Mouse (Mus musculus) heart, embryonic 15.5 days (tissue): ENCODE measurements around the gene St7. TPM values are rescaled to one million over a fixed set of nuclear protein-coding genes. Genes with fewer than 3 reads are reported as not detected.

ENCODE experiments used
- ATAC-seq: fragments of 200-750 bp; cut with Nextera tagmentation; replicated peaks from 2 replicates; pipeline ENCODE4 v1.8.0; 2017; ENCODE audit warnings: low read depth, moderate TSS enrichment; ENCODE audit not compliant: insufficient number of reproducible peaks, insufficient read depth, low FRiP score
- H3K27ac ChIP-seq: fragments of 300-500 bp; sonication (generic); 2 replicates; pipeline ENCODE4 v1.5.1; 2015; ENCODE audit warnings: mild to moderate bottlenecking, inconsistent platforms
- H3K27me3 ChIP-seq: fragments of 300-500 bp; sonication (generic); 2 replicates; pipeline ENCODE4 v1.6.1; 2015; ENCODE audit warnings: inconsistent platforms
- H3K36me3 ChIP-seq: fragments of 300-500 bp; sonication (generic); 2 replicates; pipeline ENCODE4 v1.6.1; 2015; ENCODE audit warnings: mild to moderate bottlenecking, inconsistent platforms
- H3K4me1 ChIP-seq: fragments of 300-500 bp; sonication (generic); replicated peaks from 2 replicates; pipeline ENCODE4 v1.6.1; 2015; ENCODE audit warnings: inconsistent platforms
- H3K4me2 ChIP-seq: fragments of 300-500 bp; sonication (generic); 2 replicates; pipeline ENCODE4 v1.6.1; 2015; ENCODE audit warnings: inconsistent platforms, mild to moderate bottlenecking, moderate library complexity
- H3K4me3 ChIP-seq: fragments of 300-500 bp; sonication (generic); 2 replicates; pipeline ENCODE4 v1.5.1; 2015; ENCODE audit warnings: mild to moderate bottlenecking, inconsistent platforms
- H3K9ac ChIP-seq: fragments of 300-500 bp; sonication (generic); 2 replicates; pipeline ENCODE4 v1.6.1; 2015; ENCODE audit warnings: mild to moderate bottlenecking, inconsistent platforms
- H3K9me3 ChIP-seq: fragments of 300-500 bp; sonication (generic); replicated peaks from 2 replicates; pipeline ENCODE4 v1.6.1; 2016; ENCODE audit warnings: inconsistent platforms
- WGBS: fragments of 180-500 bp; shearing (Covaris S2); methylation state at CpG from one replicate; pipeline ENCODE4 v1.1.7; 2015; ENCODE audit warnings: mixed read lengths; 5-methylcytosine and 5-hydroxymethylcytosine counted together
- polyA plus RNA-seq: library from polyadenylated mRNA; unstranded; fragments of >200 nt; fragmentation: Nextera tagmentation; extraction: Ambion mirVana; gene quantifications from 2 replicates; pipeline ENCODE4 v1.2.1, GENCODE M21; 2015

Gene St7
- polyA plus RNA-seq, 1 experiment from 2014 or later = 26.1 TPM

GRCm38 (mm10) chr6:17742209-17742608, 49.5 kb downstream of the St7 start:
- Histone ChIP-seq H3K9me3 (no peaks in the 10 kb centered on the region), H3K27ac (peak overlapping the region; percentile 44), H3K36me3 (no peaks in the 10 kb centered on the region), H3K9ac (no peak overlapping the region), H3K4me1 (peaks cover 28% of the 10 kb centered on the region), H3K4me3 (no peak overlapping the region), H3K27me3 (no peaks in the 10 kb centered on the region), H3K4me2 (no peak overlapping the region)
- ATAC-seq = no peak
- 75% methylated on average over 4 of the region's 4 CpGs for WGBS

GRCm38 (mm10) chr6:17743325-17743724, 50.6 kb downstream of the St7 start:
- no peaks in the 10 kb centered on the region for H3K27me3 ChIP-seq
- no peak overlapping the region for H3K4me3 ChIP-seq
- WGBS = 30% methylated on average over 4 of the region's 4 CpGs
- H3K9ac ChIP-seq = no peak overlapping the region
- peaks cover 20% of the 10 kb centered on the region for H3K4me1 ChIP-seq
- H3K9me3 ChIP-seq = no peaks in the 10 kb centered on the region
- ATAC-seq = no peak
- no peak overlapping the region for H3K4me2 ChIP-seq
- no peaks in the 10 kb centered on the region for H3K36me3 ChIP-seq
- H3K27ac ChIP-seq = peak overlapping the region; percentile 47

DNA sequence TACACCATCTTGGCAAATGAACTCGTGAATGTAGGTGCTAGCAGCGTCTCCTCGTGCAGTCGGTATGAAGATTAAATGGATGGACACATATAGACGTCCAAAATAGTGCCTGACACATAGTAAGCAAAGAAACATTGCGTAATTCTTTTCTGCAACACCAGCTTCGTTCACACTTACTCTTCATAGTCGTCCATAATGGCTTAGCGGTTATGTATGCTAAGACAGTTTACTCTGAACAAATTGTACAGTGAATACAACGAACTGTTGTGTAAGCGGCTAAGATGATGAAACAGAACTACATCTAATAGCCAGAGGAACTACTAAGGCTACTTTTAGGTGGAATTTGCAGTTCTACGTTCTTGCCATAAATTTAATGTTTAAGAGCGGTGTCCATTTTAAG, 55.0 kb downstream of the St7 start:
- H3K27me3 ChIP-seq = no peaks in the 10 kb centered on the region
- H3K9me3 ChIP-seq = no peaks in the 10 kb centered on the region
- no peak for ATAC-seq

GRCm38 (mm10) chr6:17748866-17749582, 56.3 kb downstream of the St7 start:
- 5% methylated on average over 18 of the region's 18 CpGs for WGBS
- Histone ChIP-seq H3K36me3 (no peaks in the 10 kb centered on the region), H3K27me3 (no peaks in the 10 kb centered on the region), H3K9me3 (no peaks in the 10 kb centered on the region), H3K9ac (peak overlapping the region; percentile 66), H3K4me1 (peaks cover 7% of the 10 kb centered on the region; the same call in 1 of the 2 replicates), H3K4me3 (peak overlapping the region; percentile 60), H3K4me2 (peak overlapping the region; percentile 72), H3K27ac (peak overlapping the region; percentile 90)
- ATAC-seq = peak; percentile 99

More for the DNA sequence above, 55.0 kb downstream of the St7 start:
- H3K36me3 ChIP-seq = no peaks in the 10 kb centered on the region
- H3K9ac ChIP-seq = no peak overlapping the region
- H3K4me3 ChIP-seq = no peak overlapping the region
- H3K27ac ChIP-seq = no peak overlapping the region
- H3K4me1 ChIP-seq = peaks cover 14% of the 10 kb centered on the region; the same call in 1 of the 2 replicates
- H3K4me2 ChIP-seq = no peak overlapping the region
- 85% methylated on average over 13 of the region's 13 CpGs for WGBS

DNA sequence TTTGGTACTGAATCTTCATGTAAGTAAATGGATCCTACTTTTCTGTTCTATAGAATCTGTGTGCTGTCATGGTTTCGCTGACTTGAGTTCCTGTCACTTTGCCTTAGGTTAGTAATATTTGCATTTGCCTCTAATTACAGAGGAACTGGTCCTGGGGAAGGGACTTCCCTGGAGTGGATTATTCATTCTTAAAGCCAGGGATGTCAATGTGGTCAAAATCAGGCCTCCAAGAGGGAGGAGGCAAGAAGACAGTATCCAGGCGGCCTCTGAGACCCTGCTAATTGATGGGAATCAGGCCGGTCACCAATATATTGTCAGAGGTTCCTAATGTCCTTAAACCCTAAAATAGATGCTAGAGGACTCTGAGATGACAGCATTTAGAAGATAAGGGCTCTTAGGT, 56.9 kb downstream of the St7 start:
- WGBS = 37% methylated on average over 3 of the region's 3 CpGs
- peak overlapping the region; percentile 66 for H3K9ac ChIP-seq
- H3K4me1 ChIP-seq = peaks cover 10% of the 10 kb centered on the region; the same call in 1 of the 2 replicates
- peak overlapping the region; percentile 90 for H3K27ac ChIP-seq
- H3K27me3 ChIP-seq = no peaks in the 10 kb centered on the region
- H3K4me3 ChIP-seq = peak overlapping the region; percentile 60
- H3K36me3 ChIP-seq = no peaks in the 10 kb centered on the region
- peak overlapping the region; percentile 72 for H3K4me2 ChIP-seq
- ATAC-seq = no peak
- H3K9me3 ChIP-seq = no peaks in the 10 kb centered on the region

DNA sequence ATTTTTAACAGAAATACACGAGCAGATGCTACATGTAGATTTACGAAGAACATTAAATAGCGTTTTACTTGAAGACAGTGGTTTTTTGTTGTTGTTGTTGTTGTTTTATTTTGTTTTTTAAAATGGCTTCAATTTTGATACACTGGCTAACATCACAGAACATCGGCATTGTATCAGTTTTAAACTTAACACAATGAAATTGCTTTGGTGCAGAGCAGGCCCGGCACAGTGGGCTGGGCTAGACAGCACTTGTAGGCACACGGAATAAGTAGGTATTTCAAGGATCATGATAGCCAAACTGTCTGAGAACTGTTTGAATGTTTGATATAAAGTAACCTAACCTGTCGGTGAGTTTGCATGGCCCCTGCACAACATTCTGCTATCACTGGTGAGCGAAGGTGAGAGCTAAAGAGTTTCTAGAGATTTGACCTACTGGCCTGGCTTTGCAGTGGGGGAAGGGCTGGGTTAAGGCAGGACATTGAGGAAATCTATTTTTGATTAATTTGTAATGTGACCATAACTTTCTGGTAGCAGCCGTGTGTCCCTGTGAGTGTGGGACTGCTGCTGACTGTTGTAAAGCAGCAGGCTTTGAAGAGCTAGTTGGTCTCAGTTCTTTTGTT, 57.4 kb downstream of the St7 start:
- H3K36me3 ChIP-seq = no peaks in the 10 kb centered on the region
- no peaks in the 10 kb centered on the region for H3K27me3 ChIP-seq
- no peaks in the 10 kb centered on the region for H3K9me3 ChIP-seq
- peaks cover 10% of the 10 kb centered on the region; the same call in 1 of the 2 replicates for H3K4me1 ChIP-seq
- peak overlapping the region; percentile 66; the same call in 1 of the 2 replicates for H3K9ac ChIP-seq
- no peak for ATAC-seq
- peak overlapping the region; percentile 49 for H3K27ac ChIP-seq
- 41% methylated on average over 9 of the region's 9 CpGs for whole genome bisulfite sequencing
- H3K4me2 ChIP-seq = peak overlapping the region; percentile 72
- H3K4me3 ChIP-seq = peak overlapping the region; percentile 60

- Histone ChIP-seq H3K4me3 (peak overlapping the region; percentile 60), H3K9me3 (no peaks in the 10 kb centered on the region), H3K4me1 (peaks cover 15% of the 10 kb centered on the region), H3K4me2 (peak overlapping the region; percentile 72), H3K9ac (no peak overlapping the region), H3K27ac (peak overlapping the region; percentile 49; the same call in 1 of the 2 replicates), H3K27me3 (no peaks in the 10 kb centered on the region), H3K36me3 (no peaks in the 10 kb centered on the region)
- WGBS = 45% methylated on average over 6 of the region's 6 CpGs
- no peak for ATAC-seq
These were observed 58.2 kb downstream of the St7 start for GRCm38 (mm10) chr6:17750957-17751356.

- 38% methylated on average over 6 of the region's 6 CpGs for WGBS
- Histone ChIP-seq H3K27ac (peak overlapping the region; percentile 76), H3K27me3 (no peaks in the 10 kb centered on the region), H3K9me3 (no peaks in the 10 kb centered on the region), H3K36me3 (no peaks in the 10 kb centered on the region), H3K4me3 (no peak overlapping the region), H3K4me2 (0 out of 2 replicates have a peak overlapping the region, but pooled peaks have one; percentile 9), H3K9ac (no peak overlapping the region), H3K4me1 (peaks cover 23% of the 10 kb centered on the region)
- ATAC-seq = no peak
These were observed 63.2 kb downstream of the St7 start for GRCm38 (mm10) chr6:17755902-17756301.

DNA sequence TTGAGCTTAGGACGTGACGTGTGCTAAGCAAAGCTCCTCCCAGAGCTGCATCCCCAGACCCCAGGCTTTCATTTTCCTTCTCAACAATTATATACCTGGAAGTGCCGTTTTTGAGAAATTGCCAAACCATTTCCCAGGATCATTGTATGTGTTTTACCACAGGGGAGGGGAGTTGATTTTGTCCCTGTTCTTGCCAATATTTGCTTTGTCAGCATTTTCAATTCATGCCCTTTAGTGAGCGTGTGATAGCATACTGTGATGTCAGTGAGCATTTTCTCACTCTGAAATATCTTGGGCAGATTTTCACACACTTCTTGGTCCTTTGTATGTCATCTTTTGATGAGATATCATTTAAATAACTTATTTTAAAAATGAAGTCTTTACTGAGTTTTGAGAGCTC, 65.8 kb downstream of the St7 start:
- no peaks in the 10 kb centered on the region for H3K27me3 ChIP-seq
- H3K36me3 ChIP-seq = no peaks in the 10 kb centered on the region
- no peaks in the 10 kb centered on the region for H3K9me3 ChIP-seq
- no peak overlapping the region for H3K4me2 ChIP-seq
- H3K9ac ChIP-seq = no peak overlapping the region
- no peak overlapping the region for H3K4me3 ChIP-seq
- H3K27ac ChIP-seq = no peak overlapping the region
- H3K4me1 ChIP-seq = peaks cover 34% of the 10 kb centered on the region
- no peak for ATAC-seq
- 75% methylated on average over 4 of the region's 4 CpGs for WGBS

GRCm38 (mm10) chr6:17763963-17764659, 71.4 kb downstream of the St7 start:
- H3K4me2 ChIP-seq = no peak overlapping the region
- H3K9me3 ChIP-seq = no peaks in the 10 kb centered on the region
- no peaks in the 10 kb centered on the region for H3K36me3 ChIP-seq
- peak overlapping the region; percentile 49 for H3K27ac ChIP-seq
- H3K9ac ChIP-seq = no peak overlapping the region
- H3K4me3 ChIP-seq = no peak overlapping the region
- WGBS = 53% methylated on average over 9 of the region's 9 CpGs
- H3K27me3 ChIP-seq = no peaks in the 10 kb centered on the region
- ATAC-seq = peak; percentile 78
- H3K4me1 ChIP-seq = peaks cover 36% of the 10 kb centered on the region

DNA sequence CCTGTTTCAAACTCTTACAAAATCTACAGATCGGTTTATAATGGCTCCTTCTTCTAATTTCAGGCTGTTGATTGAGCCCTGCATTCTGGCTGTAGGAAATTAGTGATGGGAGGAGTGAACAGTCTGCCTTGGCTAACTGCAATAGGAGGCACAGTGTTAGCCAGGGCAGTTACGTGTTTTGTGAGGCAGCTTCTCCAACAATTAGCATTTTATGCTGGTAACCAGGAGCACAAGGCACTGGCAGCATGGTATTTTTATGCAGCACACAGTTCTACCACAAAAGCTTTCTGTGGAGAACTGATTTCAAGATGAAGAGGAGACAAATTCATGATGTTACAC, 71.9 kb downstream of the St7 start:
- Histone ChIP-seq H3K4me1 (peaks cover 34% of the 10 kb centered on the region), H3K27ac (peak overlapping the region; percentile 49), H3K9me3 (no peaks in the 10 kb centered on the region), H3K4me3 (no peak overlapping the region), H3K9ac (no peak overlapping the region), H3K4me2 (no peak overlapping the region), H3K27me3 (no peaks in the 10 kb centered on the region), H3K36me3 (no peaks in the 10 kb centered on the region)
- ATAC-seq = no peak
- 74% methylated on average over 2 of the region's 2 CpGs for WGBS
